Mouse (Mus musculus) midbrain, embryonic 11.5 days (tissue): ENCODE data around the gene Gadd45gip1. TPM values are rescaled to one million over a fixed set of nuclear protein-coding genes. Genes with fewer than 3 reads are reported as not detected.

Source experiments
- ATAC-seq: fragments of 200-750 bp; cut with Nextera tagmentation; 2 replicates; pipeline ENCODE4 v1.8.0; 2017; ENCODE audit warnings: moderate TSS enrichment, moderate library complexity; ENCODE audit not compliant: low FRiP score
- DNase-seq: peaks from one replicate; pipeline ENCODE4 v3.0.0; 2015; ENCODE audit warnings: low spot score; ENCODE audit errors: missing footprints
- H3K27ac ChIP-seq: fragments of 300-500 bp; sonication (generic); 2 replicates; pipeline ENCODE4 v1.5.1; 2014; ENCODE audit warnings: low read depth, low read length
- H3K27me3 ChIP-seq: fragments of 300-500 bp; sonication (generic); 2 replicates; pipeline ENCODE4 v1.6.1; 2014; ENCODE audit warnings: mild to moderate bottlenecking, low read length, moderate library complexity, mixed read lengths; ENCODE audit not compliant: control insufficient read depth, insufficient read depth
- H3K36me3 ChIP-seq: fragments of 300-500 bp; sonication (generic); 2 replicates; pipeline ENCODE4 v1.6.1; 2014; ENCODE audit warnings: mild to moderate bottlenecking, low read length, moderate library complexity, mixed read lengths; ENCODE audit not compliant: control insufficient read depth, insufficient read depth
- H3K4me1 ChIP-seq: fragments of 300-500 bp; sonication (generic); 2 replicates; pipeline ENCODE4 v1.6.1; 2014; ENCODE audit warnings: low read length; ENCODE audit not compliant: control insufficient read depth, insufficient read depth
- H3K4me2 ChIP-seq: fragments of 300-500 bp; sonication (generic); 2 replicates; pipeline ENCODE4 v1.6.1; 2014; ENCODE audit warnings: mild to moderate bottlenecking, moderate library complexity
- H3K4me3 ChIP-seq: fragments of 300-500 bp; sonication (generic); 2 replicates; pipeline ENCODE4 v1.5.1; 2014; ENCODE audit warnings: low read depth, low read length
- H3K9ac ChIP-seq: fragments of 300-500 bp; sonication (generic); 2 replicates; pipeline ENCODE4 v1.6.1; 2014; ENCODE audit warnings: low read length
- H3K9me3 ChIP-seq: fragments of 300-500 bp; sonication (generic); 2 replicates; pipeline ENCODE4 v1.6.1; 2016; ENCODE audit warnings: low read length; ENCODE audit not compliant: control insufficient read depth
- WGBS: fragments of 180-500 bp; shearing (Covaris S2); extraction: QIAGEN DNeasy Blood & Tissue Kit; methylation state at CpG from one replicate; pipeline ENCODE4 v1.1.7; 2014; 5-methylcytosine and 5-hydroxymethylcytosine counted together
- polyA plus RNA-seq: library from polyadenylated mRNA; unstranded; fragments of >200 nt; fragmentation: Nextera tagmentation; extraction: Ambion mirVana; gene quantifications from 2 replicates; pipeline ENCODE4 v1.2.1, GENCODE M21; 2014

The Gadd45gip1 gene
- polyA plus RNA-seq, 1 experiment from 2014 or later, result 37.8 TPM

DNA sequence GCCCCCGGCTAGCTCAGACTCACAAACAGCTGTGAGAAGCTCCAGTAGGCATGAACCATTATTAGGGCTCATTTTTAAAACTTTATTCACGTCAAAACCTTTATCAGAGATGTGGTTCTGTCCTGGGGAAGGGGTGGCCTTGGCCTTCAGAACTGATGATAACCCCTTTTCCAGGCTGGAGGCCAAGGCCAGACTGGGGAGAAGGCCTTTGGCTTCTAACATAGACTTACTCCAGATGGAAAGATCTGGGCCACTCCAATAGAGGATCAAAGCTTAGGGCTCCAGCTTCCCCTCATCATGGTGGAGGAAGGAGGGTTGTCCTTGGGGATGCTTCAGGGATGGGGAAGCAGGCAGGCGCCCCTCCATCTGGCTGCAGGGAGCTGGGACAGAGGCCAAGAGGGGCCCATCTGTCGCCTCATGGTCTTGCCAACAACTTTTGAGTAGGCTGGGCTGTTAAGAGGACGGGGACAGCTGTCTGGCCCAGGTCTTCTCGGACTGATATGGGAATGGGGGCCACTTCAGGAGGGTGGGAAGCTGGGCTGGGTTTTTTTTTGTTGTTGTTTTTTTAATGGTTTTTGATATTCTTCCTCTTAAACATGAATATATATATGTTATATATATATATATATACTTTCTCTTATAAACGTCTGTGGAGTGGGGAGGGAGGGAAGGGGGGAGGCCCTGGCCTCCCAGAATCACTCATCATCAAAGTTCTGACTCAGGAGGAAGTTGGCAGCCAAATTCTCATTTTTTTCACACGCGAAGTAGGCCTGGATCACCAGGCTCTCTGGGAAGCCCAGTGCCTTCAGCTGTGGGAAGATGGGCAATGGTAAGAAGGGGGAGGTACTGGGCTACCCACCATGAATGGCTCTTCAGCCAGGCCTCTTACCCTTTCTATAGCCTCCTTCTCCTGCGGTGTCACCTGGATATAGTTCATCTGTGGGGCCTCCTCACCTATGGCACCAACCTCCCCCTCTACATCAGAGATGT lies 3.8 kb downstream of the Gadd45gip1 start:
- ATAC-seq (no peak), DNase-seq (peak; percentile 69)
- no peaks in the 10 kb centered on the region for H3K27me3 ChIP-seq
- H3K36me3 ChIP-seq, result peaks cover 28% of the 10 kb centered on the region
- H3K9me3 ChIP-seq, result no peaks in the 10 kb centered on the region
- no peak overlapping the region for H3K9ac ChIP-seq
- H3K4me3 ChIP-seq, result no peak overlapping the region
- peaks cover 15% of the 10 kb centered on the region for H3K4me1 ChIP-seq
- no peak overlapping the region for H3K4me2 ChIP-seq
- no peak overlapping the region for H3K27ac ChIP-seq
- 92% methylated on average over 10 of the region's 10 CpGs for WGBS

DNA sequence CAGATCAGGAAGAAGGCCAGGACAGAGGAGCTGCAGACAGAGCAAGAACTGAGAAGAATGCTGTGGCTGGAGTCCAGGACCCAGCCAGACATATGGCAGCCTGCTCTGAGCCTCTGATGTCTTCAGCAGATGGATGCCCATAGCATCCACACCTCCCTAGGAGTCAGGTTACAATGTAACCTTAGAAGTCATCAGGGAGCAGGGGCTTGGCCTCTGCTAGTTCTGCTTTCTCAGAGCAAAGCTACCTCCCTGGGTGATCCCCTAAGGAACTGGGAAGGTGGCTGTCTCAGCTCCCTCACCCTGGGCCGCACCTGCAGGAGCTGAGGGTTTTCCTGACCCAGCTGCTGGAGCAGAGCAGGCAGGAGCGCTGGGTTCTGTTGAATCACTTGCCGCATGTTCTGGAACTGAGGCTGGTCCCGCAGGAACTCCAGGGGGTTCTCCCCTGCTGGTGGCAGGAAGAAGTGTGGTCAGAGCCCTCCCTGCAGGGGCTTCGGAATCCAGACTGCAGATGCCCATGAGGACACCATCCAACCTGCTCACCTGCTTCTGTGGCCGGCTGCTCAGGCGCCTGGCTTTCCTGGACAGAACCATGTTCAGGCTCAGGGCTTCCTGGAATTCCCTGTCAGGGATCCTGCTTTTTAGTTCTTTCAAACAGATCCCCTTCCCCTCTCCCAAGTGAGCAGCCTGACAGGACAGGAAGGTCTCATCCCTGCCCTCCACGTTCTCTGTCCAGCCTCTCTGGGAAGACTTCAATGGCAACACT lies 6.0 kb downstream of the Gadd45gip1 start:
- H3K4me1 ChIP-seq, result peaks cover 15% of the 10 kb centered on the region
- DNase-seq (peak; percentile 75), ATAC-seq (no peak)
- no peaks in the 10 kb centered on the region for H3K9me3 ChIP-seq
- H3K36me3 ChIP-seq, result peaks cover 33% of the 10 kb centered on the region
- H3K27me3 ChIP-seq, result no peaks in the 10 kb centered on the region
- no peak overlapping the region for H3K4me2 ChIP-seq
- H3K27ac ChIP-seq, result no peak overlapping the region
- H3K9ac ChIP-seq, result no peak overlapping the region
- H3K4me3 ChIP-seq, result no peak overlapping the region
- 69% methylated on average over 8 of the region's 8 CpGs for WGBS

DNA sequence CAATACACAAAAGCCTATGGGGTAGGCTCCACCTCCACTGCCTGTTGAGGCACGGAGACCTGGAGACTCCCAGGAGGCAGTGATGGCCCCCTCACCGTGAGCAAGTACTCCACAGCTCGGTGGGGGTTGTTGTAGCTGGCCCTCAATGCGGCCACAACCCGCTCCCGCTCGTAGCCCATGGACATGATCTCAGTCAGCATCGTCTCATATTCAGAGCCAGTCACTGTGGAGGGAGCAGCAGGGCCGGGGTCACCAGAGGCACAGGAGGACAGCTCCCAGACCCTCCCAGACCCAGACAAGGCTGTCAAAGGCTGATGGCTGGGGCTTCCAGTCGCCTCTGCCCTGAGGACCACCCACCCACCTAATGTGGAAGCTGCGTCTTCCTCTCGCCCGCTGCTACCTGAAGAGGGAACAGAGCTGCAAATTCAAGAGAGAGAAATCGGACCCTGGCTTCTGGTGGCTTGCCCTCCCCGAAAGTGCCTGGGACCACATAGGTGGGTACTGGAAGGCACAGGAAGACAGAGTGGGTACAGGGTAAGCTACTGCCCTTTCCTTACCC lies 6.7 kb downstream of the Gadd45gip1 start:
- Histone ChIP-seq H3K9ac (no peak overlapping the region), H3K4me3 (no peak overlapping the region), H3K27me3 (no peaks in the 10 kb centered on the region), H3K36me3 (peaks cover 40% of the 10 kb centered on the region), H3K9me3 (no peaks in the 10 kb centered on the region), H3K4me2 (no peak overlapping the region), H3K4me1 (peaks cover 14% of the 10 kb centered on the region), H3K27ac (no peak overlapping the region)
- ATAC-seq (no peak), DNase-seq (peak; percentile 35)
- WGBS, result 81% methylated on average over 15 of the region's 15 CpGs

DNA sequence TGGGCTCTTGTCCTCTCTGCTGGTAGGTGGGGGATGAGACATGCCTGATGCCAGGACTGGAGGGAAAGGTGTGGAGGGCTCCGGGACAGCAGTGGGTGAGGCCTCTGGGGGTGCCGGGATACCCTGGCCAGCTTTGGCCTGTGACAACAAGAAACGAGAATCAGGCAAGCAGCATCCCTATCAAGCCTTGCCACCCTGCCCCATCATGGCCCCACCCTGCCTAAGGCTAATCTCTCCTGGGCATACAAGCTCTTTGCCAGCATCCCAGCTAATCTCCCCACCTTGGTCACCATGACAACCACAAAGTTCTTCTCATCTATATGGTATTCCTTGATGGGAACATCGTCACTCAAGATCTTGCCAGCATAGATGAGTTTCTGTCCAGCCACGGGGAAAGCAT lies 7.2 kb downstream of the Gadd45gip1 start:
- 87% methylated on average over 5 of the region's 5 CpGs for WGBS
- ATAC-seq, result no peak
- Histone ChIP-seq H3K27me3 (no peaks in the 10 kb centered on the region), H3K9ac (no peak overlapping the region), H3K36me3 (peaks cover 43% of the 10 kb centered on the region), H3K4me3 (no peak overlapping the region), H3K4me2 (no peak overlapping the region), H3K9me3 (no peaks in the 10 kb centered on the region), H3K4me1 (peaks cover 9% of the 10 kb centered on the region), H3K27ac (no peak overlapping the region)
- peak; percentile 53 for DNase-seq

DNA sequence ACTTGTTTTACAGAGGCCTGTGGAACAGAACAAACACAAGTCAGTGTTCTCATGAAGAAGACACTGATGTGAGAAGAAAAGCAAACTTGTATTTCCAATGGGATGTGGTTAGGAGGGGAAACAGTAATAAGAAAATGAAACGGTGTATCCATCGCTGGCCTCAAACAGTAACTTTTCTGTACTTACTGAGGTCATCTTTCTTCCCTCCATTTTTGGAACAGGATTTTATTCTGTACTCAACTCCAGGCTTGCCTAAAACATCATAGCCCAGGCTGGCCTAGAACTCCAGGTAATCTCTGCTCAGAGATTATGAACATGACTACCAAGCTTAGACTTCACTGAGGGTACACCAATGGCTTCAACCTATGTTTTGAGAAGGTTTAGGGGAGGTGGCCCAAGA lies 8.1 kb downstream of the Gadd45gip1 start:
- Histone ChIP-seq H3K9ac (no peak overlapping the region), H3K27ac (no peak overlapping the region), H3K36me3 (peaks cover 52% of the 10 kb centered on the region), H3K4me1 (peaks cover 12% of the 10 kb centered on the region), H3K9me3 (no peaks in the 10 kb centered on the region), H3K27me3 (no peaks in the 10 kb centered on the region), H3K4me3 (peak overlapping the region; percentile 94; the same call in 1 of the 2 replicates), H3K4me2 (peak overlapping the region; percentile 68)
- DNase-seq (peak; percentile 82), ATAC-seq (no peak)
- WGBS, result 94% methylated on average over 2 of the region's 2 CpGs

DNA sequence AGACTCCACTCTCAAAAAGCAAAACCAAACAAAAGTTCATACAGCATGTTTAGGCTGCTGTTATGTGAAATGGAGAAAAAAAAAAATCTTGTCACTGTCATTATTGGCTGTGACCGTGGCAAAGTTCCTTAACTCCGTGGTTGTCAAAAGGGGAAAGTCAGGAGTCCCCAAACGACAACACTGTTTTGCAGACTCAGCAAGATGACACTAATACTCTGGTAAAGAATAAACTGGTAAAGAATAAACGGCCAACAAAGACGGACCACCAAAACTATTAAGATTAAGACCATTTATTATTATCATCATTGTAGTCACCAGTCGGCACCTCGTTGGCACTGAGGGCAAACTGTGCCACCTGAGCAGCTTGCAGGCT lies 8.5 kb downstream of the Gadd45gip1 start:
- Histone ChIP-seq H3K36me3 (peaks cover 57% of the 10 kb centered on the region), H3K27me3 (no peaks in the 10 kb centered on the region), H3K27ac (peak overlapping the region; percentile 85), H3K4me1 (peaks cover 17% of the 10 kb centered on the region), H3K4me2 (peak overlapping the region; percentile 68), H3K9me3 (no peaks in the 10 kb centered on the region), H3K4me3 (peak overlapping the region; percentile 94), H3K9ac (peak overlapping the region; percentile 97)
- ATAC-seq (no peak), DNase-seq (no peak)
- 4% methylated on average over 7 of the region's 7 CpGs for WGBS

DNA sequence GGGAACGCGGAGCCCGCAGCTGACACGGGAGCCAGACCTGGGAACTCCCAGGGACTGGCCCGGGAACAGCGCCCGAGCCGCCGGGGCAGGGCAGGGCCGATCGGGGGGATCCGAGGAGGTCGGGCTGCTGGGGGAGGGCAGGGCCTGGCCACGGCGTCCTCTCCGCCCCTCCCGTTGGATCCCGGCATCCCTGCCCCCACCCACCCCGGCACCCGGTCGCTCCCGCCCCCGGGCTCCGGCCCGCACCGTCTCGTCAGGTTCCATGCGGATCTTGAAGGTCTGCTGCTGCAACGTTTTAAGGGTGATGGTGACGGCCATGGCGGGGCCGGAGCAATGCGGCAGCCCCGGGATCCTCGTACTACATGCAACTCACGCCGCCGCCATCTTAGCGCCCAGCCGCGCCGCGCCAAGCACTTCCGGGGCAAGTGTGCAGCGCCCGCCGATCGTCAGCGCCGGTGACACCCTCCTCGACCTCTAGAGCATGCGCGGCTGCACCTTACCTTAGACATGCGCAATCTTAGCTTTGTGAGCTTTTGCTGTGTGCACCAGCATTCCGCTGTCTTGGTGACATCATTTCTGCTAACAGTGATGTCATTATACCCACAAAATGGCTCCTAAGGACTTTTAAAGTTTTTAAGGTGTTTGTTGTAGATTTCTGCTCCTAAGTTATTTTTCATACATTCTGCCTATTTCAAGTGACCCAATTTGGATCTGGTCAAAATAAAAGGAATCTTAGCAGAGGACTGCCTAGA lies 9.1 kb downstream of the Gadd45gip1 start, which contains the start of gene Rad23a:
TSS of gene Rad23a (minus strand) at position 418 of the 752 bp plus-strand sequence.
- Histone ChIP-seq H3K4me3 (peak within 1 kb of the TSS; percentile 94), H3K9ac (peak within 1 kb of the TSS; percentile 97), H3K27ac (peak within 1 kb of the TSS; percentile 85), H3K4me2 (peak within 1 kb of the TSS; percentile 68), H3K36me3 (peaks cover 57% of the 10 kb centered on the region), H3K9me3 (no peaks in the 10 kb centered on the region), H3K4me1 (peaks cover 22% of the 10 kb centered on the region), H3K27me3 (no peaks in the 10 kb centered on the region)
- peak; percentile 97 for ATAC-seq
- peak; percentile 98 for DNase-seq
- under 1% methylated on average over 51 of the region's 55 CpGs for WGBS

DNA sequence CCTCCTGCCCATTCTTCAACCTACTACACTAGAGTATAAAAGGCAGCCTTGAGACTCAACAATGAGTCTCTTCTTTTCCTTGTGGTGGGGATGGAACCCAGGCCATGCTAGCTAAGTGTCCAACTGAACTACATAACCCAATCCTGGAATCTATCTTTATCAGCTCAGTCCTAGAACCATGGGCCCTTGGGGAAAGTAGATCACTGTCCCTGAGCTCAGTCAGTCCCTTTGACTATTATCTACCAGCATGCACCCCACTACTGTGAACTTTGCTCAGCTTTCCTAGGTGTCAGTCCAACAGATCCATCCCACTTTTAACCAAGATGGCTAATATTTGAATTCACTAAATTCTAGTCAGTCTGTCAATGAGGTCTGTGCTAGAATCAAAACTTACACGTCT lies 10.2 kb downstream of the Gadd45gip1 start:
- no peak overlapping the region for H3K27ac ChIP-seq
- ATAC-seq (no peak), DNase-seq (no peak)
- H3K36me3 ChIP-seq, result peaks cover 48% of the 10 kb centered on the region
- no peaks in the 10 kb centered on the region for H3K27me3 ChIP-seq
- peaks cover 22% of the 10 kb centered on the region for H3K4me1 ChIP-seq
- H3K9me3 ChIP-seq, result no peaks in the 10 kb centered on the region
- H3K4me3 ChIP-seq, result no peak overlapping the region
- H3K9ac ChIP-seq, result no peak overlapping the region
- H3K4me2 ChIP-seq, result no peak overlapping the region
- WGBS, result 87% methylated on average over 1 of the region's 1 CpGs
